Mouse (Mus musculus) intestine, postnatal 0 days (tissue): ENCODE results near the gene Tshr. TPM values are rescaled to one million over a fixed set of nuclear protein-coding genes. Genes with fewer than 3 reads are reported as not detected.
A peak's percentile ranks its signal among the peaks of the same experiment; 100 is the strongest.
"Not testable (repeated sequence)": the region's sequence is repeated elsewhere in the genome, so short reads cannot be mapped to it uniquely, and the experiment has no call there.

Experiments
- ATAC-seq: fragments of 200-750 bp; cut with Nextera tagmentation; 2 replicates; pipeline ENCODE4 v1.8.0; 2017; ENCODE audit warnings: mild to moderate bottlenecking, moderate TSS enrichment, moderate library complexity
- H3K27ac ChIP-seq: fragments of 300-500 bp; sonication (generic); 2 replicates; pipeline ENCODE4 v1.5.1; 2014; ENCODE audit warnings: mild to moderate bottlenecking, low read depth, low read length, moderate library complexity
- H3K27me3 ChIP-seq: fragments of 300-500 bp; sonication (generic); replicated peaks from 2 replicates; pipeline ENCODE4 v1.6.1; 2014; ENCODE audit warnings: low read length, mixed read lengths; ENCODE audit not compliant: control insufficient read depth, insufficient read depth
- H3K36me3 ChIP-seq: fragments of 300-500 bp; sonication (generic); 2 replicates; pipeline ENCODE4 v1.6.1; 2014; ENCODE audit warnings: mild to moderate bottlenecking, moderate library complexity; ENCODE audit not compliant: control insufficient read depth, insufficient read depth
- H3K4me1 ChIP-seq: fragments of 300-500 bp; sonication (generic); replicated peaks from 2 replicates; pipeline ENCODE4 v1.6.1; 2014; ENCODE audit warnings: antibody characterized with exemption, low read length, mixed read lengths; ENCODE audit not compliant: control insufficient read depth, insufficient read depth
- H3K4me2 ChIP-seq: fragments of 300-500 bp; sonication (generic); replicated peaks from 2 replicates; pipeline ENCODE4 v1.6.1; 2014; ENCODE audit warnings: low read depth, mild to moderate bottlenecking, moderate library complexity
- H3K4me3 ChIP-seq: fragments of 300-500 bp; sonication (generic); 2 replicates; pipeline ENCODE4 v1.5.1; 2014; ENCODE audit warnings: low read depth, low read length
- H3K9ac ChIP-seq: fragments of 300-500 bp; sonication (generic); 2 replicates; pipeline ENCODE4 v1.6.1; 2014; ENCODE audit warnings: mild to moderate bottlenecking, low read depth, low read length
- H3K9me3 ChIP-seq: fragments of 300-500 bp; sonication (generic); 2 replicates; pipeline ENCODE4 v1.6.1; 2016; ENCODE audit warnings: mixed run types; ENCODE audit not compliant: control insufficient read depth
- CTCF ChIP-seq: sonication (generic); IDR thresholded peaks from 2 replicates; pipeline ENCODE4 v1.5.1; 2016; ENCODE audit warnings: low read depth, mild to moderate bottlenecking, control low read depth, antibody characterized with exemption, moderate library complexity
- WGBS: fragments of 180-500 bp; shearing (Covaris S2); extraction: QIAGEN DNeasy Blood & Tissue Kit; methylation state at CpG from one replicate; pipeline ENCODE4 v1.1.7; 2014; 5-methylcytosine and 5-hydroxymethylcytosine counted together
- polyA plus RNA-seq: library from polyadenylated mRNA; unstranded; fragments of >200 nt; fragmentation: Nextera tagmentation; extraction: Ambion mirVana; gene quantifications from 2 replicates; pipeline ENCODE4 v1.2.1, GENCODE M21; 2015

Gene Tshr
- polyA plus RNA-seq, 1 experiment from 2014 or later = 0.04 TPM

GRCm38 (mm10) chr12:91583409-91583808 is 199.0 kb downstream of the Tshr start:
- 64% methylated on average over 6 of the region's 6 CpGs for WGBS
- Histone ChIP-seq H3K27ac (no peak overlapping the region), H3K4me2 (no peak overlapping the region), H3K9ac (no peak overlapping the region), H3K36me3 (peaks cover 14% of the 10 kb centered on the region), H3K27me3 (no peaks in the 10 kb centered on the region), H3K9me3 (no peaks in the 10 kb centered on the region), H3K4me3 (no peak overlapping the region), H3K4me1 (no peaks in the 10 kb centered on the region)
- TF ChIP-seq CTCF = no peak
- ATAC-seq = no peak

- no peaks in the 10 kb centered on the region for H3K9me3 ChIP-seq
- no peak for TF ChIP-seq CTCF
- no peaks in the 10 kb centered on the region for H3K27me3 ChIP-seq
- no peak overlapping the region for H3K9ac ChIP-seq
- no peak for ATAC-seq
- WGBS = 85% methylated on average over 3 of the region's 3 CpGs
- H3K27ac ChIP-seq = no peak overlapping the region
- no peak overlapping the region for H3K4me2 ChIP-seq
- H3K4me3 ChIP-seq = no peak overlapping the region
- peaks cover 14% of the 10 kb centered on the region for H3K36me3 ChIP-seq
- H3K4me1 ChIP-seq = no peaks in the 10 kb centered on the region
Observed at GRCm38 (mm10) chr12:91585206-91585605, 200.8 kb downstream of the Tshr start.

- H3K36me3 ChIP-seq = peaks cover 14% of the 10 kb centered on the region
- not testable (repeated sequence) for H3K4me2 ChIP-seq, H3K4me1 ChIP-seq, H3K27me3 ChIP-seq, H3K9me3 ChIP-seq, ATAC-seq, H3K9ac ChIP-seq, H3K4me3 ChIP-seq, H3K27ac ChIP-seq
- 98% methylated on average over 4 of the region's 4 CpGs for WGBS
Observed at GRCm38 (mm10) chr12:91585815-91586214, 201.5 kb downstream of the Tshr start.

GRCm38 (mm10) chr12:91587077-91587476 is 202.7 kb downstream of the Tshr start:
- ATAC-seq = no peak
- Histone ChIP-seq H3K27ac (no peak overlapping the region), H3K9ac (no peak overlapping the region), H3K4me1 (no peaks in the 10 kb centered on the region), H3K27me3 (no peaks in the 10 kb centered on the region), H3K4me3 (no peak overlapping the region), H3K9me3 (no peaks in the 10 kb centered on the region), H3K4me2 (peak overlapping the region; percentile 64), H3K36me3 (peaks cover 7% of the 10 kb centered on the region)
- no peak for TF ChIP-seq CTCF
- 55% methylated on average over 3 of the region's 3 CpGs for WGBS

GRCm38 (mm10) chr12:91587491-91588033 is 203.2 kb downstream of the Tshr start:
- Histone ChIP-seq H3K4me3 (peak overlapping the region; percentile 66), H3K27ac (peak overlapping the region; percentile 97), H3K4me1 (no peaks in the 10 kb centered on the region), H3K27me3 (no peaks in the 10 kb centered on the region), H3K9me3 (no peaks in the 10 kb centered on the region), H3K9ac (peak overlapping the region; percentile 95), H3K36me3 (peaks cover 7% of the 10 kb centered on the region; the same call in 1 of the 2 replicates), H3K4me2 (peak overlapping the region; percentile 64)
- no peak for ATAC-seq
- WGBS = 13% methylated on average over 5 of the region's 5 CpGs
- TF ChIP-seq CTCF = no peak

GRCm38 (mm10) chr12:91588176-91588669 is 203.9 kb downstream of the Tshr start:
- peak overlapping the region; percentile 97 for H3K27ac ChIP-seq
- peak overlapping the region; percentile 64 for H3K4me2 ChIP-seq
- no peaks in the 10 kb centered on the region for H3K4me1 ChIP-seq
- peaks cover 7% of the 10 kb centered on the region; the same call in 1 of the 2 replicates for H3K36me3 ChIP-seq
- H3K9ac ChIP-seq = peak overlapping the region; percentile 95
- TF ChIP-seq CTCF = peak; percentile 34; the same call in 1 of the 2 replicates
- no peaks in the 10 kb centered on the region for H3K27me3 ChIP-seq
- WGBS = under 1% methylated on average over 32 of the region's 32 CpGs
- no peaks in the 10 kb centered on the region for H3K9me3 ChIP-seq
- peak; percentile 75 for ATAC-seq
- H3K4me3 ChIP-seq = peak overlapping the region; percentile 66
